Mouse (Mus musculus) lung, postnatal 36 days (tissue): ENCODE results near the gene Ric8a.

ENCODE experiments used
- DNase-seq: peaks from one replicate; pipeline ENCODE4 v3.0.0; 2022; ENCODE audit warnings: mixed read lengths

Ric8a gene

GRCm38 (mm10) chr7:140894611-140895010, 37.9 kb downstream of the Ric8a start:
- no peak for DNase-seq

GRCm38 (mm10) chr7:140897863-140898262, 41.1 kb downstream of the Ric8a start:
- DNase-seq: no peak

- no peak for DNase-seq
Observed at GRCm38 (mm10) chr7:140899121-140899520, 42.4 kb downstream of the Ric8a start.

GRCm38 (mm10) chr7:140900220-140900619, 43.5 kb downstream of the Ric8a start, which contains the start of gene Cox8b:
Cox8b (minus strand) TSS chr7:140900446.
- DNase-seq: no peak

GRCm38 (mm10) chr7:140902036-140902875, 45.5 kb downstream of the Ric8a start:
- DNase-seq: no peak

GRCm38 (mm10) chr7:140903212-140903611, 46.5 kb downstream of the Ric8a start:
- DNase-seq: peak; percentile 88

GRCm38 (mm10) chr7:140905642-140906081, 48.9 kb downstream of the Ric8a start:
- DNase-seq: no peak

- no peak for DNase-seq
Observed at GRCm38 (mm10) chr7:140907131-140907530, 50.4 kb downstream of the Ric8a start.

GRCm38 (mm10) chr7:140907697-140908096, 50.9 kb downstream of the Ric8a start:
- DNase-seq: no peak

GRCm38 (mm10) chr7:140908181-140908580, 51.4 kb downstream of the Ric8a start:
- no peak for DNase-seq

- DNase-seq: peak; percentile 86
Observed at GRCm38 (mm10) chr7:140908634-140909107, 51.9 kb downstream of the Ric8a start.

- no peak for DNase-seq
Observed at GRCm38 (mm10) chr7:140912293-140912692, 55.5 kb downstream of the Ric8a start.

- no peak for DNase-seq
Observed at GRCm38 (mm10) chr7:140912846-140913482, 56.2 kb downstream of the Ric8a start.
